Mouse (Mus musculus) cerebellum, postnatal 25 days (tissue): ENCODE results near the gene Ece1.
A peak's percentile ranks its signal among the peaks of the same experiment; 100 is the strongest.

Experiments
- DNase-seq, 2 experiments: peaks; one replicate each; pipeline ENCODE4 v3.0.0; 2021; ENCODE audit warnings: mixed read lengths in 2 of 2

Ece1 gene

DNA sequence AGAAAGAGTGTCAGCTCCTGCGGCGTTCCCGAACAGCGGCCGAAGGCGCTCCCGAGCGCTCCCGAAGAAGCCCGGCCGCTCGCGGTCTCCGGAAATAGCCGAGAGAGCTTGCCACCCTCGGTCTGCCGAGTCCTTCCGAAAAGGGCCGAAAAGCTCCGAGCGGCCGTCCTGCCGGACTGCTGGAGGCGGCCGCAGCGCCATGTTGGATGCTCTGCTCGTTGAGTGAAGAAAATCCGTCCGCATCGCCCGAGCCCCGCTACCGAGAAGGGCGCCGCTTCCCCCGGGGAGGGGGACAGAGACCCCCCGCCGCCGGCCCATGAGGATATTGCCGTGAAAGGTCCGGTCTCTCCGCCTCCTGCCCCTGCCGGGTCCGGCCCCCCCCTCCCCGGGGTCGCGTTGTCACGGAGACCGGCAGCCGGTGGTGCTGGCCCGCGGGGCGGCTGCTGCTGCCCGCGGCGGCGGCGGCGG, 131.3 kb downstream of the Ece1 start:
- DNase-seq = peak; percentile 100

DNA sequence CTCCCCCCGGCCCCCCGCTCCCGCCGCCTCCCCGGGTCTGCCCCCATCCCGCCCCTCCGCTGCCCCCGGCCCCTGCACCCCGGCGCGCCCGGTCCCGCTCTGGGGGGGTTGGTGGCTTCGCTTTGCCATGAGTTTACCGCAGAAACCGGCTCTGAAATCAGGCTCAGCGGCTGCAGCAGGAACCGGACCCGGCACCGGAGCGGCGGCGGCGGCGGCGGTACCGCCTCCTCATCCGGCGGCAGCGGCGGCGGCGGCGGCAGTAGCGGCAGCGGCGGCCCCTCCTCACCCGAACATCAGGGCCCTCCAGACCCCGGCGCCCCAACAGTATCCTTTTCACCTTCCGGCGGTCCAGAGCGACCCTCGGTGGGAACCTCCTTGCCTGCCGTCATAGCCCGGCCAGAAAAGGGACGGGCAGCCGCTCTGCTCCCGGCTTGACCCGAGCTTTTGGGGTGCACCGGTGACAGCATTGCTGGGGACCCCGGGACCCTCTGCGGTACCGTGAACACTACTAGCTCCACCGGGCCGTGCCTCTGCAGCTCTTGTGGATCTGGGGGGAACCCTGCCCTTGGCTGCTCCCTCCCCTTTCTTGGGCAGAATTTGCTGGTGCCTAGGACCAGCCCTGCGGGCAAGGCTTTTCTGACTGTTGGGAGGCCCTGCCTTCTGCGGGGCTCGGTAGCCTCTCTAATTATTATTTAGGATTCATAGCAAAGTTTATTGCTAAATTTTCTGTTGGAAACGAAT, 132.0 kb downstream of the Ece1 start:
- peak; percentile 71 to 72 for DNase-seq

DNA sequence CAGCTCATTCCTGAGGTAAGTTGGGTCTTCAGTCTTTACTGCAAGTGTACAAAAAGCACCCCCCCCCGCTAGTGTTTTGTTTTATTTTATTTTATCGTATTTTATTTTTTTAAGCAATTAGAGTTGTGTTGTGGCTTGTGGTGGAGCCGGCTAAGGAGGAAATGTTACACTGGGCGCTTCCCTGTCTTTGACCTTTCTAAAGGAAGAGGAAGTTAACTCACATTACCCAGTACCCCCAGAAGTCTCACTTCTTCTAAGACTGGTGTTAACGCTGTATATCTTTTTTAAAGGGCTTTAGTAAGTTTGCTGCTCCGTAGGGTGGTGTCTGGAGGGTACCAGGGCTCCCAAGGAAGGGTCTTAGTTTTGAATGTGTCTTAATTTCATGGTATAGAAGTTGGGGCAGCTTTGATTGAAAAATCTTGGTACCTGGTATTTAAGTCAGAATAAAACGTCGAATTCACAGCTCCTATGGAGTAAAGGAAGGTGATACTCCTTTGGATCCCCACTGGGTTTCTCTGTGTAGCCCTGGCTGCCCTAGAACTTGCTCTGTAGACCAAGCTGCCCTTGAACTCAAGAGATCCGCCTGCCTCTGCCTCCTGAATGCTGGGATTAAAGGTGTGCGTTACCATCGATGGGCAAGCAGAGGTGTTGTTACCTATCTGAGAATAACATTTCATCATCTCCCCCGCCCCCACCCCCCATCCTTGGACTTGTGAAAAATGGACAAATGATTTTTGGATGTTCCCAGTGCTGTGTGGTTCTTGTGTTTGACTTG, 132.7 kb downstream of the Ece1 start:
- DNase-seq = no peak

DNA sequence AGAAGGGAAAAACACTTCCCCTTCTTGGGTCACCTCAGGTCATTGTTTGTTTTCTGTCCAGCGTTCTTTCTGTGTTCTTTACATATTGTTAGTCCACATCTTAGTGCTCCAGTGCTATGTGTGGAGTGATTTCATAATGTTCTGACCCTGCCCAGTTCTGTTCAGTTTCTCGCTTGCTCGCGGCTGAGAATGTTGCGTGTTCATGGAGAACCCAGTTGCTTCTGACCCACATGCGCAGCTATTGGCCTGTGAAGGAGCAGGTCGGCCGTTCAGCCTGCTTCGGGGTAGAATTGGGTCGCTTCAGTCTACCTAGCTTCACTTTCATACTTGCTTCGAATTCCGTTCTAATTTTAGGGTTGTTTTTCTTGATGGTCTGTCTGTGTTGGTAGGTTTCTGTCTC, 133.4 kb downstream of the Ece1 start:
- DNase-seq = peak; percentile 55 to 66

DNA sequence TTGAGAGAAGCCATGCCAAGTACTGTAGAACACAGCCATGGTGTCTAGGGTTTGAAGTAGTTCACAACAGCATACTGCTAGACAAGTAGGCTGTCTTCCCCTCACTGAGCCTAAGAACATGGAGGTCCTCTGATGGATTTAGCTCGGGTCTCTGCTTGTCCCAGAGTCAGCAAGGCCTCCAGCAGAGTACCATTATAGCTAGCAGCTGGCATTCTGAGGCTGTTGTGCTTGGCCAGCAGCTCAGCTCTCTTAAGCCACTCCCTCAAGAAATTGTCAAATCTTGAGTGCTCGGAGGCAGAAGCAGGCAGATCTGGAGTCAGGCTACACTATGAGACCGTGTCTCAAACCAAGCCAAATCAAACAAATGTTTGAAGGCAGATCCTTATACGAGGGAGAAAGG, 136.2 kb downstream of the Ece1 start:
- no peak for DNase-seq

DNA sequence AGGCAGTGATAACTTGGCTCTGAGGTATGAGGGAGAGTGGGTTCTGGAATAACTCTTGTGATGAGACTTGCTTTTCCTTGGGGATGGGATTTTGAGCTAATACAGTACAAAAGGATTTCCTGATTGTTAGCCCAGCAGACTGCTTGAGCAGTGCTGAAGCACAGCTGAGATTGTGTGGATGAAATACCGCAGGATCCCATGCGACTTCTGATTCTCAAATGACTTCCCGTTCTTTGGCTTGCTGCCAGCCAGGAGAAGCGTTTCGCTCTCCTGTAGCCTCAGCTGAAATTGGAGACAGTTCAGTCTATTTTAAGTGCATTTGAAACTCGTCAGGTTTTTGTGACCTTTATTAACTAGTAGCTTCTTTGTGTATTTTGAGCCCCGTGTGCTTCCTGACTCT, 138.6 kb downstream of the Ece1 start:
- DNase-seq = peak; percentile 59 to 79

DNA sequence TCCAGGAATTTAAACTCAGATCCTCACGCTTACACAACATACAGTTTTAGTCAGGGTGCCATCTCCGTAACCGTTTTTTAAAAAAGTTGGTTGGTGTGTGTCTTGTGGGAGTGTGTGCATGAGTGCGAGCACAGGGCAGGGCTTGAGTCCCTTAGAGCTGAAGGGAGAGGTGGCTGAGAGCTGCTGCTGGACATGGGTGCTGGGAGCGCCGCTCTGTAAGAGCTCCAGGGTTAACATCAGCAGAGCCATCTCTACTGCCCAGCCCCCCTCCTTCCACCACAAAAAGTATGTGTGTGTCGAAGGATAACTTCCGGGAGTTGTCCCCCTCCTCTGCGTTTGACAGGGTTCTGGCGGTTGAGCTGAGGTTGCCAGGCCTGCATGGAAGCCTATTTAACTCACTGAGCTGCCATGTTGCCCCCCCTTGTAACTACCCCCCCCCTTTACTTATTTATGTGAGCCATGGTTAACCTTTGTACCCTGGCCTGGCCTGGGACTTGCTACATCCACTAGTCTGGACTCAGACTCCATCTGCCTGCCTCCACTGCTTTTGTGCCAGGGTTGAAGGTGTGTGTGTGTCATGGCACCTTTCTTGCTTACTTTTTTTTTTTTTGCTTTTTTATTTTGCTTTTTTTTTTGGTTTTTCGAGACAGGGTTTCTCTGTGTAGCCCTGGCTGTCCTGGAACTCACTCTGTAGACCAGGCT, 142.0 kb downstream of the Ece1 start:
- DNase-seq = no peak

DNA sequence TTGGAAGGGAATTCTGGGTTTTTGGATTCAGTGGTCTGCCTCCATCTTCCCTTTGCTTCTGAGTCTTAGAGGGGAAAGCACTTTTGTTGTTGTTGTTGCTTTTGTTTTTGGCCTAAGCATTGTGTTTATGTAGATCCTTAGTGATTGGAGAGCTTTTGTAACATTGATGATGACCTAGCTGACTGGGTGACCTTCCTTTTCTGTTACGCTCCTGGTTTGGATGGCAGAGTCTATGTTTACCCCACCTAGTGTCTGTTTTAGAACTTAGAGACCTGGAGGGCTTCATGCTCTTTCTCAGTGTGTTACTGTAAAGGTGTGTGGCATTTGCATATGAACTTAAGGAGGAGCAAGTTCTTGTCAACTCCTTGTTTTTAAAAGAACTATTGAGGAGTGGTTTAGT, 143.7 kb downstream of the Ece1 start:
- no peak for DNase-seq

DNA sequence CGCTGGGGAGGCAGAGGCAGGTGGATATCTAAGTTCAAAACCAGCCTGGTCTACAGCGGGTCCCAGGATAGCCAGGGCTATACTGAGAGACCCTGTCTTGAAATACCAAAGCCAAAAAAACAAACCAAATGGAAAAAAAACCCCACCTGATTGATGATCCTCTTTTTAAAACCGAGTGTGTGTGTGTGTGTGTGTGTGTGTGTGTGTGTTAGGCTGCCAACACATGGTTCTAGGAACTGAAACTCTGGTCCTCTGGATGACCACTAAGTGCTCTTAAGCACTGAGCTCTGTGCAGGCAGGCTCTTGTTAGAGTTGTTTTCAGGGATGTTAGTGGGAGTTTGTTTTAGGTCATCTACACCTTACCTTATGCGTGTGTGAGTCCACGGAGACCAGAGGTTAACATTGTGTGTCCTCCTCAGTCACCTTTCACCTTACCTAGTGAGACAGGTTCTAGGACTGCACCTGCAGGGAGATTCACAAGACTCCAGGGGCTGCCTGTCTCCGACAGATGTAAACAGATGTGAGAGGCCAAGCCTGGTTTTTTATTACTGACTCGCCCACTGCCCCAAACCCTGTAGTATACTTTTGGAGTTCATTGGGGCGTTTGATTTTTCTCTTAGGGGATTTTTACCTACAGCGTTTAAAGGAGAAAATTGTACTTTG, 145.0 kb downstream of the Ece1 start:
- no peak for DNase-seq

DNA sequence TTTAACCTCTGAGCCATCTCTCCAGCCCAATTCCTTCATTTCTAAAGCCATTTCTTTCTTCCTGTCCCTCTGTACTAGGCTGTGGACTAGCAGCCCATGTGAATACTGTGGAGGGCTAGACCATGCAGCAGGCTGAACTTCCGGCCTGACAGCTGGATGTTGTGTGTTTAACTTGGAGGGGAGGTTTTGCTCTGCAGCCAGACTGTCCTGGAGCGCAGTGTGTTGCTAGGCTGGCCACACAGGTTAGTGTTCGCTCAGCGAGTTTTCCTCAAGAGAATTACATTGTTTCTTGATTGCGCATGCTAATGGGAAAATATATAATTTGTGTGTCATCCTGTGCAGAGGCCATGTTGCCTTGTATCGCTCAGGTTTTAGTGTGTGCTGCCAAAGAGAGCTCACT, 146.6 kb downstream of the Ece1 start:
- DNase-seq = no peak

DNA sequence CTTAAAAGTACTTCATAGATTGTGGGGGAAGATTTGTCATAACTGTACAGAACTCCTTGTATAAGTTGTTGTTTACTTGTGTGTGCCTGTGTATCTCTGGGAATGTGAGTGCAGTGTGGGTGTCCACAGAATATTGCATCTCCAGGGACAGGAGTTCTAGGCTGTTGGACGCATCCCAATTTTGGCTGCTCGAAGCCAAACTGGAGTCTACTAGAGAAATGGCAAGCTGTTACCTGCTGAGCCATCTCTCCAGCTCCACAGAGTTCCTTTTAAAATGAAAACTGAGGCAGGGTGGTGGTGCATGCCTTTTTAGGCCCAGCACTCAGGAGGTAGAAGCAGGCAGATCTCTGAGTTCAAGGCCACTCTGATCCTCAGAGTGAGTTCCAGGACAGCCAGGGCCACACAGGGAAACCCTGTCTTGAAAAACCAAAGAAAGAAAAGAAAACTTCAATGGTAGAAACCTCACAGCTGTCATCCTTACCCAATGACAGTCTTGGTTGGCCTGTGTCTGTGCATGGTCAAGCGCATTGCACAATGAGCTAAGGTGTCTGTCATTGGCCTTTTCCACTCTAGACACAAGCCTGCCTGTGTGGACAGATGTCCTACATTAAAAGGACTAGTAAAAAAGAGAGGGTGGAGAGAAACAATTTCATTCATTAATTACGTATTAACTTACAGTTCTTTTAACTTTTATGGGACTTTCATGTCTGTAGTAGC, 147.9 kb downstream of the Ece1 start:
- DNase-seq = peak; percentile 54 to 71

DNA sequence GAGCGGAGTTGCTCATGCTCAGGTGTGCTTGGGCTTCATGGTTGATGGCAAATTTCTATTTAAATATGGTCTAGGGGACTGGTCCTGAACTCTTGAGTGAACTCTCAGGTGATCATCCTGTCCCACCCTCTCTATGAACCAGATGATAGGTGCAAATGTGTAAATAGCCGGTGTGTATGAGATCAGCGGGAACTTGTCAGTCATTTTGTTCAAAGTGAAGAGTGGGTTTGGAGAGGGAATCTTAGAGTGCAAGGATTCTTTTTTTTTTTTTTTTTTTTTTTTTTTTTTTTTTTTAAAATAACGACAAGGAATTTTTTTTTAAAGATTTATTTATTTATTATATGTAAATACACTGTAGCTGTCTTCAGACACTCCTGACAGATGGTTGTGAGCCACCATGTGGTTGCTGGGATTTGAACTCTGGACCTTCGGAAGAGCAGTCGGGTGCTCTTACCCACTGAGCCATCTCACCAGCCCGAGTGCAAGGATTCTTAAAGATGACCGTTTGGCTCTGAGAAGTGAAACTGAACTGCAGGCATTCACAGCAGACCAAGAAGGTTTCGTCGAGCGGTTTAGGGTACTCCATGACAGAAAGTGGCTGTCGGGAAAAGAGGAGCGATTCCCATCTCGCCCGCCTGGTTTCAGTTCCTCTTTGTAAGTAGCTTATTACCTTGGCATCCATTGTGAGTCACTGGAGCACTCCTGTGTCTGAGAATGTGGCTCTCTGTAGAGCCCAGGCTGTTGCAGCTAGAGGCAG, 151.9 kb downstream of the Ece1 start:
- DNase-seq = no peak
